Mouse (Mus musculus): ENCODE data around the gene Lypd3. TPM values are rescaled to one million over a fixed set of nuclear protein-coding genes. Genes with fewer than 3 reads are reported as not detected.

Gene Lypd3
- not detected in 2 replicates for polyA plus RNA-seq (2012; ENCODE audit: insufficient read depth, insufficient read length, missing spikeins)

DNA sequence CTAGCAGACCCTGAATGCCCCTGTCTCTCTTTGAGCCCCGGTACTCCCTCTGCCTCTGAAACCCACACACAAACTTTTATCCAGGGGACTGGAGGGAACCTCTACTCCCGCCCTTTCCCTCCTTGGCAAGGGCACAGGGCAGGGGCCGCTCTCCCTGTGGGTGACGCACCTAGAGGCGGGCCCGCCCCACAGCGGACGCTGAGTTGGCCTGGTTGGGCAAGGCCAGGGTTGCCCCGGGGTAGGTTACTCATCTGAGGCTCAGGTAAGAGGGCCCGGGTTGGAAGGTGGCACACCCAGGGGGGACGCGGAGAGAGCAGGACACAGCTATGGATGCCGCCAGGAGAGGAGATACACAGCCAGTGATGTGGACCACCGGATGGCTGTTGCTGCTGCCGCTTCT lies at the start of gene Lypd3:
Gene Lypd3, plus strand, starts transcription at position 287 of the 400 bp plus-strand sequence.
- Histone ChIP-seq H3K4me1 (ENCODE audit: control insufficient read depth, insufficient read depth, low read length) (no peaks in the 10 kb centered on the region), H3K27ac (ENCODE audit: insufficient read depth, low read depth, low read length) (no peak within 1 kb of the TSS), H3K4me3 (ENCODE audit: insufficient read depth, low read length) (no peak within 1 kb of the TSS)
- no peak for TF ChIP-seq CTCF (IDR thresholded peaks at IDR 0.05; ENCODE audit: low read depth, low read length)
- no peak for TF ChIP-seq POLR2A (IDR thresholded peaks at IDR 0.05; ENCODE audit: borderline replicate concordance, low read depth, low read length)

DNA sequence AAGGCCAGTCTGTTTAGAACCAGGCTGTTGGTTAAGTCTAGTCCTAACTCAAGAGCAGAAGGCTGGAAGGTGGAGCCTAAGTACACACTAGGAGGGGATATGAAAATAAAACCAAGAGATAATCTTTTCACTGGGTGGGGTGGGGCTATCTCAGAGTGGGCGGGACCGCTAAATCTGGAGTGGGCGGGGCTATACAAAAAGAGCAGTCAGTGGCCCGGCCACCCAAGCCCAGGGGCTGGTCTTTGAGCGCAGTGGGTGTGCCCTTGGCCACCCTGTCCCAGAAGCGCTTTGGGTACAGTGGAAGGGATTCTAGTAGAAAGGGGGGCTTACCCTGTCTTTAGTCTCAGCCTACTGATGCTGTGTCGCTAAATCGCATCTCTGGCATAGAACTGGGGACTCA lies 49.5 kb upstream of the Lypd3 start:
- no peak overlapping the region for H3K27ac ChIP-seq (ENCODE audit: insufficient read depth, low read depth, low read length)
- H3K4me1 ChIP-seq (ENCODE audit: control insufficient read depth, insufficient read depth, low read length): no peaks in the 10 kb centered on the region
- no peak for TF ChIP-seq CTCF (IDR thresholded peaks at IDR 0.05; ENCODE audit: low read depth, low read length)
- no peak overlapping the region for H3K4me3 ChIP-seq (ENCODE audit: insufficient read depth, low read length)

DNA sequence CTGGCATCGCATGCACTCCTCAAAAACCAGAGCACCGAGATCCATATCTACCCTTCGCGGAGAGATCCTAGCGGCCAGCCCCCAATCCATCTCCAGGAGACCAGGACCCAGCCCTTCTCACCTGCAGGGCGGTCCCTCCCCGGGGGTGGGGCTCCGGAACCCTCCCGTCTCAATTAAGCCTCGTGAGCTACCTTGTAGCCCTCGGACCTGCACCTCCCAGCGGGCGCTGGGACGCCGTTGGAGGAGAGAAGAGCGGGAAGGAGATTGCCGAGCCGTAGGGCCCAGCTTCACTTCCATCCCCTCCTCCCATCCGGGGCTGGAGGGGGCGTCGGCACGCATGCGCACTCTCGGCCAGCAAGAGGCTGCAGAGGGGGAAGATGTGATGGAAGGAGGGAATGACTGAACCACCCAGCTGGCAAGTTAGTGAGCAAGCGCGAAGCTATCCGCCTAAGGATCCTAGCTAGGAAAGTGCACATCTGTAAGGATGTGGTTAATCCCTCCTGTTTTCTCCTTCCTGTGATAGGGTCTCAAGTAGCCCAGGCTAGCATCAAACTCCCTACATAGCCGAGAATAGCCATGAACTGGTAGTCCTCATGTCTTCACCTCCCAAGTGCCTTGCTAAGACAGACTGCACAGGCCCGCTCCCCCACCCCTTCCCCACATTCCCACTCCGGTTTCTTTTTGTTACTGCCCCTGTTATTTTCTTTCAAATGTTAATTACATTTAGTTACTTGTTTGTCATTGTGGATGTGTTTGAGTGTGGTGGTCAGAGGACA lies 48.8 kb upstream of the Lypd3 start, which contains the start of the genes Ethe1 and Zfp575:
Gene Ethe1, plus strand, starts transcription at position 214 of the 776 bp plus-strand sequence.
Gene Zfp575, minus strand, starts transcription at position 312 of the 776 bp plus-strand sequence.
- Histone ChIP-seq H3K27ac (ENCODE audit: insufficient read depth, low read depth, low read length) (no peak within 1 kb of the TSS), H3K4me1 (ENCODE audit: control insufficient read depth, insufficient read depth, low read length) (peaks cover 3% of the 10 kb centered on the region; the same call in 1 of the 2 replicates), H3K4me3 (ENCODE audit: insufficient read depth, low read length) (no peak within 1 kb of the TSS)
- no peak for TF ChIP-seq POLR2A (IDR thresholded peaks at IDR 0.05; ENCODE audit: borderline replicate concordance, low read depth, low read length)
- no peak for TF ChIP-seq CTCF (IDR thresholded peaks at IDR 0.05; ENCODE audit: low read depth, low read length)

DNA sequence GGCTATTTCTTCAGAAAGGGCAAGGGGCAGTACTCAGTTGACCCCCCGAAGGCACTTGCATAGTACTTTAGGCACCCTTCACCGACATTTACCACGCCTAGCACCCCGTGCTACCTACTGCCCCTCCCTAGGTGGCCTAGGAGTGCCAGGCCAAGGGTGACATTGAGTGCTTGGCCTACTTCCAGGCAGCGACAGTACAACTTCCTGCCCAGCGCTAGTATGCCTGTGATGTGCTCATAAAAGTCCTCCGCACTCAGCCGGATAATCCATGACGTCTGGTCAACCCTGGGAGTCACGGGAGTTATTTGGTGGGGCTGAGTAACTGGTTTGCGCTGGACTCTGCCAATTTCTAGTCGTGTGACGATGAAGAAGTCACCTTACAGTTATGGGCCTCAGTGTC lies 48.0 kb upstream of the Lypd3 start:
- Histone ChIP-seq H3K27ac (ENCODE audit: insufficient read depth, low read depth, low read length) (no peak overlapping the region), H3K4me1 (ENCODE audit: control insufficient read depth, insufficient read depth, low read length) (peaks cover 5% of the 10 kb centered on the region), H3K4me3 (ENCODE audit: insufficient read depth, low read length) (no peak overlapping the region)
- TF ChIP-seq CTCF (IDR thresholded peaks at IDR 0.05; ENCODE audit: low read depth, low read length): no peak

DNA sequence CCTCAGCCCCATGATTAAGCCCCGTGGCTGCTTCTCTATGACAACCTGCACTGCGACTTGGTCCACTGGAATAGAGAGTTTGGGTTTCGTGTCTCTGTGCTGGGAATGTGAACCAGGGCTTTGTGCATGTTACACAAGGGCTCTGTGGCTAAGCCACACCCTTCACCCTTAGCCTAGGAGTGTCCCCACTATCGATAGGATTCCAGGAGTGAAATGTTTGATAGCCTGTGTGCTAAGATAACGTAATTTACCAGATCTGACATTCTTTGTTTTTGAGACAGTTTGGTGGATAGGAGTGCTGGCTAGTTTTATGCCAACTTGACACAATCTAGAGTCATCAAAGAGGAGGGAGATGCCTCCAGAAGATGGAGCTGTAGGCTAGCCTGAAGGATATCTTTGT lies 44.6 kb upstream of the Lypd3 start:
- Histone ChIP-seq H3K4me1 (ENCODE audit: control insufficient read depth, insufficient read depth, low read length) (peaks cover 24% of the 10 kb centered on the region), H3K27ac (ENCODE audit: insufficient read depth, low read depth, low read length) (no peak overlapping the region), H3K4me3 (ENCODE audit: insufficient read depth, low read length) (no peak overlapping the region)
- TF ChIP-seq POLR2A (IDR thresholded peaks at IDR 0.05; ENCODE audit: borderline replicate concordance, low read depth, low read length) (no peak), CTCF (IDR thresholded peaks at IDR 0.05; ENCODE audit: low read depth, low read length) (no peak)

DNA sequence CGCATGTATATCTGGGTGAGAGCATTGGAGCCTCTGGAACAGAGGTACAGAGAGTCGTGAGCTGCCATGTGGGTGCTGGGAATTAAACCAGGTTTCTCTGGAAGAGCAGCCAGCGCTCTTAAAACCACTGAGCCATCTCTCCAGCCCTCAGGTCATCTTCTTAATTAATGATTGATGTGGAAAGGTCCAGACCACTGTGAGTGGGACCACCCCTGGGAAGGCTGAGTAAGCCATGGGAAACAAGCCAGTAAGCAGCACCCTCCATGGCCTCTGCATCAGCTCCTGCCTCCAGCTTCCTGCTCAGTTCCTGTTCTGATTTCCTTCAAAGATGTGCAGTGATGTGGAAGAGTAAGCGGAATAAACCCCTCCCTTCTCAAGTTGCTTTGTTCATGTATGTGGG lies 44.2 kb upstream of the Lypd3 start:
- no peak overlapping the region for H3K27ac ChIP-seq (ENCODE audit: insufficient read depth, low read depth, low read length)
- no peak for TF ChIP-seq POLR2A (IDR thresholded peaks at IDR 0.05; ENCODE audit: borderline replicate concordance, low read depth, low read length)
- no peak for TF ChIP-seq CTCF (IDR thresholded peaks at IDR 0.05; ENCODE audit: low read depth, low read length)
- H3K4me3 ChIP-seq (ENCODE audit: insufficient read depth, low read length): no peak overlapping the region
- peaks cover 24% of the 10 kb centered on the region for H3K4me1 ChIP-seq (ENCODE audit: control insufficient read depth, insufficient read depth, low read length)

DNA sequence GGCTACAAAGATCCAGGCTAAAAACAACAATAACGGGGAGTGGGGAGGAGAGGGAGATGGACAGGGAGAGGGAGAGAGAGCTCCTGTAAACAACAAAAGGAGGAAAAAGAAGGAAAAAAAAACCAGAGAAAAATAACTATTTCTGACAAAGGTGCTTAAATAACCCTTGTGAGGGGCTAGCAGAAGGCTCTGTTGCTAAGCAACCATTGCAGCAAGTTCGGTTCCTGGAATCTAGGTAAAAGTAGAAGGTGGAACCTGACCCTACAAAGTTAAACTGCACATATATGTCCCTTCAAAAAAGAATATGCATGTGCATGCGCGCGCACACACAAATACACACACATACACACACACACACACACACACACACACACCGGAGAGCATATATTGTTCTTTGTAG lies 43.6 kb upstream of the Lypd3 start:
- peaks cover 25% of the 10 kb centered on the region for H3K4me1 ChIP-seq (ENCODE audit: control insufficient read depth, insufficient read depth, low read length)
- H3K27ac ChIP-seq (ENCODE audit: insufficient read depth, low read depth, low read length): no peak overlapping the region
- H3K4me3 ChIP-seq (ENCODE audit: insufficient read depth, low read length): no peak overlapping the region
- TF ChIP-seq POLR2A (IDR thresholded peaks at IDR 0.05; ENCODE audit: borderline replicate concordance, low read depth, low read length): no peak
- no peak for TF ChIP-seq CTCF (IDR thresholded peaks at IDR 0.05; ENCODE audit: low read depth, low read length)

DNA sequence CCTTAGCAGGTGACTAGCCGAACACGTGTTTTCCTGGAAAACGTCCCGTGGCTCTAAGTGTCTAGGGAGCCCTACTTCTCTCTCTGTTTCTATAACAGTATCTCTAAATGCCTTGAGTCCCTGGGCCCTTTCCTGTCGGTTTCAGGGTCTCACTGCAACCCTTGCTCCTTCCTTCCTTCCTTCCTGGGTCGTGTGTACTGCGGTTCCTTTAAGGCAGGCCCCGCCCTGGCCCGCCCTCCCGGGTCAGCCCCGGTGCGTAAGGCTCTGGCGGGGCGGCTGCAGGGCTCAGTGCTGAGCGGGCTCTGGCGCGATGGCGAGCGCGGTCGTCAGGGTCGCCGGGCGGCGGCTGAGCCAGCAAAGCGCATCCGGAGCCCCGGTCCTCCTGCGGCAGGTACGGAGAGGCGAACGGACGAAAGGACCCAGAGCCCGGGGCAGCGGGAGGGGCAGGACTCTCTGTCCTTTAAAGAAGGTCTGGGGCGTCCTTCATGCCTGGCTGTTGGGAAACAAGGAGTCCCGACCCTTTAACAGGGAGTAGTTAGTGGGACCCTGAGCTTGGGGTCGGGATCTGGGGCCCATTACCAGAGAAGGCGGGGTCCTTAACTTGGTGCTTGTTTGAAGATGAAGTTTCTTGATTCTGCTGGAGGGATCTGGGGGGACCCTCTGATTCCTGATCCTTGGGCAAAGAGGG lies 42.6 kb upstream of the Lypd3 start:
- TF ChIP-seq CTCF (IDR thresholded peaks at IDR 0.05; ENCODE audit: low read depth, low read length) (no peak), POLR2A (IDR thresholded peaks at IDR 0.05; ENCODE audit: borderline replicate concordance, low read depth, low read length) (no peak)
- Histone ChIP-seq H3K4me3 (ENCODE audit: insufficient read depth, low read length) (peak overlapping the region; percentile 74), H3K27ac (ENCODE audit: insufficient read depth, low read depth, low read length) (no peak overlapping the region), H3K4me1 (ENCODE audit: control insufficient read depth, insufficient read depth, low read length) (peaks cover 27% of the 10 kb centered on the region)

DNA sequence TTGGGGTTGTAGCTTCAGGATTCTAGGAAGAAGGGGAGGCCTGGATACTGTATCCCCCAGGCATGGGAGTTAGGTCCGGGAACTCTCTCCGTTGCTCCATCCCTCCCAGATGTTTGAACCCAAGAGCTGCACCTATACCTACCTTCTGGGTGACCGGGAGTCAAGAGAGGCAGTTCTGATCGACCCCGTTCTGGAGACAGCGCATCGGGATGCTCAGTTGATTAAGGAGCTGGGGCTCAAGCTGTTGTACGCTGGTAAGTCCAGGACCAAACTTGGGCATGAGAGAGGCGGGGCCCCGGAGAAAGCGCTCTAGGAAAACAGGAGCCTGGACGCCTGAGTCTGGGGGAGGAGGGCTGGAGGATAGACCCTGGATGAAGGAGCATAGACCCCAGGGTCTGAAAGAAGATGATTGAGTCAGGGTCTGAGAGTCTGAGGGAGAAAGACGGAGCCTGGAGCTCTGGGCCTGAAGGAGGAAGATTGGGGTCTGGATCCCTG lies 42.0 kb upstream of the Lypd3 start:
- H3K4me3 ChIP-seq (ENCODE audit: insufficient read depth, low read length): peak overlapping the region; percentile 74
- H3K27ac ChIP-seq (ENCODE audit: insufficient read depth, low read depth, low read length): no peak overlapping the region
- TF ChIP-seq POLR2A (IDR thresholded peaks at IDR 0.05; ENCODE audit: borderline replicate concordance, low read depth, low read length): no peak
- TF ChIP-seq CTCF (IDR thresholded peaks at IDR 0.05; ENCODE audit: low read depth, low read length): no peak
- peaks cover 27% of the 10 kb centered on the region for H3K4me1 ChIP-seq (ENCODE audit: control insufficient read depth, insufficient read depth, low read length)

DNA sequence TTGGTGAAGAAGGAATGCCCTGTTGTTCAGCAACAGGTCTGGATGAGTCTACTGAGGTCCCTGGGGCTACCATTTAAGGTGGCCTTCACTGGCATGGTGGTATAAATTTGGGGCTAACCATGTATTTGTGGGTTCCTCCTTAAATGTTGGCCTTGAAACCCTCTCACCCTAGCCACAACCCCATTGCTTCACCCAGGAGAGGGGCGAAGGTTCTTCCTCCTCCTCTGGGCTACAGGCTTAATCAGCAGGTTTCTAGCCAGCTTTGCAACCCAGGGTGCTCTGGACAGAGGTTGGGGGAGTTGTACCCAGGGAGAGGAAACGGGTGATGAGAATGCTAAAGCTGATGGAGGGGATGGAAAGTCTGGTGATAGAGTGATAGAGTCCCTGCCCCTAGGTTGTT lies 40.9 kb upstream of the Lypd3 start:
- Histone ChIP-seq H3K4me1 (ENCODE audit: control insufficient read depth, insufficient read depth, low read length) (peaks cover 27% of the 10 kb centered on the region), H3K27ac (ENCODE audit: insufficient read depth, low read depth, low read length) (no peak overlapping the region), H3K4me3 (ENCODE audit: insufficient read depth, low read length) (no peak overlapping the region)
- TF ChIP-seq POLR2A (IDR thresholded peaks at IDR 0.05; ENCODE audit: borderline replicate concordance, low read depth, low read length): no peak
- TF ChIP-seq CTCF (IDR thresholded peaks at IDR 0.05; ENCODE audit: low read depth, low read length): no peak

Data from bone marrow macrophage, adult 2 months (primary cell).